Mouse (Mus musculus) inflammation-experienced regulatory T-cells, adult 6 months (primary cell): ENCODE results near the gene Crabp1. TPM values are rescaled to one million over a fixed set of nuclear protein-coding genes. Genes with fewer than 3 reads are reported as not detected.

Experiments used
- ATAC-seq: one replicate; pipeline ENCODE4 v1.8.0; 2017
- polyA plus RNA-seq, 3 experiments: library from polyadenylated mRNA; unstranded; fragments of 100-300 nt; shearing (Covaris generic); gene quantifications; one replicate each; pipeline ENCODE4 v1.2.1; 2017

The Crabp1 gene
- polyA plus RNA-seq, 3 experiments from 2014 or later = not detected

GRCm38 (mm10) chr9:54776451-54776982, 12.0 kb downstream of the Crabp1 start:
- no peak for ATAC-seq

GRCm38 (mm10) chr9:54779280-54779679, 14.7 kb downstream of the Crabp1 start:
- no peak for ATAC-seq

DNA sequence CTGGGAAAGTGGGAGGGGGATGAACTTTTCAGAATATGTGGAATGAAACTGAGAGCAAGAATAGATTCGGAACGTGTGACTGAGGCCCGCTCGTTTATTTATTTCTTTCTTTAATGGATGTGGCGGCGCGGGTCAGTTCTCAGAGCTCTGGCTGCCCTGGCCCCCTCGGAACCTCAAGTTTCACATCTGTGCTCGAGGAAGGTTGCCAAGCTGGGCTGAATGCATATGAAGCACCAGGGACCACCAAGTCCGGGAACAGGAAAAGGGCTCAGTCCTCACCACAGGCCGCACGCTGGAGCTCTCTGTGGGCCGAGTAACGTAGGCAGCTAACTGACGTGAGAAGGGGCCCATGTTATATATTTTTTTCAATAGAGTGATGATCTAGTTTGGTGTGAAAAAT, 18.0 kb downstream of the Crabp1 start:
- ATAC-seq = no peak

GRCm38 (mm10) chr9:54784003-54784402, 19.5 kb downstream of the Crabp1 start:
- no peak for ATAC-seq

DNA sequence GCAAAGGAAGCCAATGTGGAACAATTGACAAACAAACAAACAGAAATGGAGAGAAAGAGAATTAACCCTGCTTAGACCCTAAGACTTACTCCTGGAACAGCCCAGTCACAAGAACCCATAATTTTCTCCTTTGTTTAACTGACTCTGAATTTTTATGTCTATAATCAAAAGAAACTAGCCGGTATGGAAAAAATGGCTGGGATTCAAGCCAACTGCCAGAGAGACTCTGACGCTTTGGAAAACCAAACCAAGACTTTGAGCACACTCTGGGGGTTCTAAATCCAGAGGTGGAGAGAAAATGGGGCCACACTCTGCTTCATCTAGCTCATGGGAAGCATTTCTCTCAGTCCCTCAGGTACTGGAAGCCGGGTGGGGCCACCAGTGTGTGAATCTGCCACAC, 20.7 kb downstream of the Crabp1 start:
- ATAC-seq = no peak

DNA sequence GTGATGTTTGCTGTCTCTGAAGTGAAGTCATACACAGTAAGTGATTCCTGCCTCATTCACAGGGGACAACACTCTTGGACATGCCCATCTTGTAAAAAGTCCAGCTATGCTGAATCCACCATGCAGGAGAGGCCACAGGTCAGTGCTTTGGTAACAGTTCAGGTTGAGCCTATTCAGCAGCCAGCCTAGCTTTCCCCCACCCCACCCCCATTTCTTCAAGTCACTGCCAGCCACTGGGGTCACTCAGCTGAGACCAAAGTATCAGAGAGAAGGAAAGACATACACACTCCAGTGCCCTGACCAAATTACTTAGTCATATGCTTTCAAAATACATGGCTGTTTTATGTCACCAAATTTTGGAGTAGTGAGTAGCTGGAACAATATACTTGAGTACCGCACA, 21.5 kb downstream of the Crabp1 start:
- no peak for ATAC-seq

DNA sequence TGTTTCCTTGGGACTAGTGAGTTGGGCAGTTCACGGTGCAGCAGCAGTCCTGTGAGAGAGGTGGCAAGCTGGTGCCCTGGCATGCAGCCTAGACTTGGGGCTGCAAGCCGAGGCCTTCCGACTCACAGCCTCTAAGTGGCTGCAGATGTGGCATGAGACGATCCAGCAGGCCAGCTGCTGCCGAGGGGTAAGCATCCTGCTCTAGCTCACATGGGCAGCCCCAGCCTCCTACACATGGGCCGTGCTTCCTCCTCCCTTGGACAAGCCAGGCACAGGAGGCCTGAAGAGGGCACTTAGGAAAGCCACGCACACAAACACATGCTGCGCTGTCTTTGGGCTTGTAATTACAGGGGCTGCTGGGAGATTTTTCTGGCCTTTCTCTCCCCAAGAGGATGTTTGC, 23.2 kb downstream of the Crabp1 start:
- no peak for ATAC-seq

DNA sequence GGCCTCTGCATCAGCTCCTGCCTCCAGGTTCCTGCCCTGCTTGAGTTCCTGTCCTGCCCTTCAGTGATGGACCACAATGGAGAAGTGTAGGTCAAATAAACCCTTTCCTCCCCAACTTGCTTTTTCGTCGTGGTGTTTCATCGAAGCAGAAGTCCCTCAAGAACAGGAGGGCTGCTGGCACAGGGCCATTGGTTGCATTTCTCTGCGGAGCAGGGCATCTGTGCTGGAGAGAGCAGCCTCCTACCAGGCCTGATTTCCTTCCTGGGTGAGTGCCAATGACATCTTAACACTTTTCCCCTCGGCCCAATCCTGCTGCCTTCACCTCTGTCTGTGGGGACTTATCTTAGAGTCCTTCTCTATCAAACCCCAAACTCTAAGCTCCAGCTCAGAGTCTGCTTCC, 25.7 kb downstream of the Crabp1 start:
- ATAC-seq = no peak

DNA sequence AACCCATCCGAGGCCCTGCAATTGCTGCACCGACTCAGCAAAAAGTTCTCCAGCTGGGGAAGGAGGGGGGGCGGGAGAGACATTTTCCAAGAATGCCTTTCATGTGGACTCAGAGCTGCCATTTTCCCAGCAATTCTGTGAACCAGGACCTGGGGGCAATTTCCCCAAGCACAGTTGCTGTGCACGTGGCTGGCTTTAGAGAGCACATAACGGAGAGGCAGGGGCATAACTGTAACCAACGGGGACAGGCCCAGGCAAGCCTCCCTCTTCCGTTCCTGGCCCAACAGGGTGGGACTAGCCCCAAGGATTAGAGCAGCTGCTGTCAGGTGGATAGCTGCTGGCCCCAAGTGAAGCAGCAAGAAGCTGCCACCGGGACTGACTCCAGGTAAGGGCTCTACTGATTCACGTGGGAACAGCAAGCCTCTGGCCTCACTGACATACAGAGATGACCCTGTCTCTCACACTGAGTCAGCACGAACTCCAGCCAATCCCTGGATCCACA, 37.0 kb downstream of the Crabp1 start:
- ATAC-seq = no peak

- ATAC-seq = no peak
Measured at GRCm38 (mm10) chr9:54802749-54803679, 38.5 kb downstream of the Crabp1 start.

DNA sequence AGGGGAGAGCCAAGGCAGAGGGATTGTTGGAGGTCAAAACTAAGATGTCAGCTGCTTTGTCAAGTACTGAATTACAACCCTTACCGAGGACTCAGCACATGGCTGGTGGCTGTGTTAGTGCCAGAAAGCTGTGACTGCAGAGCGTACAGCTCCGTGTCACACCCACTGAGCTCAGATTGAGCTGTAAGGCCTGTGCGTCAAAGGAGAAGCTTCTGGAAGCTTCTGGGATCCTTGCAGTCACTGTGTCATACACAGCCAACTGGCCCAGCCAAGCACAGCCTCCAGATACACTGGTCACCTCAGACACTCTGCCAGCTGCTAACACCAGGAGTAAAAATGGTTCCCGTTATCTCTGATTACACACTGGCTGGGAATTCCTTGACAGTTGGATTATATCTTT, 39.8 kb downstream of the Crabp1 start:
- no peak for ATAC-seq

- no peak for ATAC-seq
Measured at GRCm38 (mm10) chr9:54807761-54808160, 43.2 kb downstream of the Crabp1 start.

DNA sequence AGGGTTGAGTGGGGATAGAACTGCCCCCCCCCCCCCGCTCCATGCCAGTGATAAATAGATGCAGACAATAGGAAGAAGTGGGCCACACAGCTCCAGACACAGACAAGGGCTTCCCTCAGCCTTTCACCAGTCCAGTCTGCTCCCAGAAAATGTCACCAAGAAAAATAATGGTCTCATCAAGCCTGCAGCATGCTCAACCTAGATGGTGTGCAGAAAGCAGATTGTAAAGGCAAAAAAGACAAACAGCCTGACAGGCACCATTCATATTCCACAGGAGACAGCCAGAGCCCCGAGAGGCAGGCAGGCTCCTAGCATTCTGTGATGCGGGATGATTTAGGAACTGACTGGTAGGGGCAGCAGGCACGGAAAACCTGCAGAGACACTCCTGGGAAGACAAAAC, 45.4 kb downstream of the Crabp1 start:
- ATAC-seq = no peak

- ATAC-seq = no peak
Measured at GRCm38 (mm10) chr9:54816508-54817201, 52.1 kb downstream of the Crabp1 start.

GRCm38 (mm10) chr9:54821442-54822100, 57.0 kb downstream of the Crabp1 start:
- ATAC-seq = no peak

Other genes with a start within 250 kb of the Crabp1 start
- gene Sh2d7, start 225.8 kb upstream of the Crabp1 start, polyA plus RNA-seq = not detected
- gene Cib2, start 204.5 kb upstream of the Crabp1 start, polyA plus RNA-seq = 1 to 10 TPM in 1 of 3 experiments, under 1 TPM in 2; 0.55 to 4.9 (median 0.96) TPM
- gene Idh3a, start 178.4 kb upstream of the Crabp1 start, polyA plus RNA-seq = 100 to 1,000 TPM; 110 to 244 (median 135) TPM
- gene Acsbg1, start 102.9 kb upstream of the Crabp1 start, polyA plus RNA-seq = 10 to 100 TPM; 59.4 to 69.2 (median 67.4) TPM
- 1 to 10 TPM; 3.7 to 8.5 (median 5.6) TPM for gene Dnaja4, start 65.9 kb upstream of the Crabp1 start, polyA plus RNA-seq
- 100 to 1,000 TPM; 119 to 128 (median 127) TPM for gene Wdr61, start 30.2 kb upstream of the Crabp1 start, polyA plus RNA-seq
- gene Ireb2, start 99.0 kb downstream of the Crabp1 start, polyA plus RNA-seq = 10 to 100 TPM; 22.2 to 24.6 (median 23.8) TPM
- gene Hykk, start 152.5 kb downstream of the Crabp1 start, polyA plus RNA-seq = under 1 TPM; 0.16 to 0.45 (median 0.21) TPM
- gene Psma4, start 186.0 kb downstream of the Crabp1 start, polyA plus RNA-seq = 100 to 1,000 TPM; 253 to 370 (median 278) TPM
- under 1 TPM in 2 of 3 experiments, not detected in 1; 0.50 to 0.81 TPM for gene AY074887, start 186.2 kb downstream of the Crabp1 start, polyA plus RNA-seq
- not detected for gene Chrna5, start 216.1 kb downstream of the Crabp1 start, polyA plus RNA-seq